Mouse (Mus musculus) ES-Bruce4 (cell line): ENCODE data around the gene Triml2.

Experiments
- CTCF ChIP-seq: IDR thresholded peaks from one replicate; pipeline ENCODE4 v1.8.1; 2011; ENCODE audit warnings: low read depth, low read length
- EP300 ChIP-seq: IDR thresholded peaks from 2 replicates; pipeline ENCODE4 v1.6.1; 2011; ENCODE audit warnings: low read depth, low read length; ENCODE audit not compliant: insufficient read depth
- POLR2A ChIP-seq: IDR thresholded peaks from one replicate; pipeline ENCODE4 v1.8.1; 2011; ENCODE audit warnings: low read length; ENCODE audit not compliant: insufficient read depth

GRCm38 (mm10) chr8:43149307-43149706 lies 31.0 kb upstream of the Triml2 start:
- TF ChIP-seq POLR2A = no peak
- TF ChIP-seq CTCF = peak; percentile 70
- no peak for TF ChIP-seq EP300
